Mouse (Mus musculus): ENCODE data around the gene Rps6ka1. TPM values are rescaled to one million over a fixed set of nuclear protein-coding genes. Genes with fewer than 3 reads are reported as not detected.

Gene Rps6ka1
- polyA plus RNA-seq, 1 experiment from 2014 or later = 44.5 TPM

- no peak for ATAC-seq (ENCODE audit: borderline replicate concordance, extremely low read depth, low FRiP score, low TSS enrichment)
- Histone ChIP-seq H3K9ac (no peak overlapping the region), H3K27ac (no peak overlapping the region), H3K27me3 (peaks cover 7% of the 10 kb centered on the region), H3K4me1 (peaks cover 18% of the 10 kb centered on the region), H3K36me3 (no peaks in the 10 kb centered on the region), H3K4me2 (no peak overlapping the region), H3K9me3 (no peaks in the 10 kb centered on the region), H3K4me3 (no peak overlapping the region)
- WGBS = 100% methylated on average over 1 of the region's 1 CpGs
Measured at GRCm38 (mm10) chr4:133830453-133830852, 57.1 kb downstream of the Rps6ka1 start.

GRCm38 (mm10) chr4:133829281-133830070, 58.1 kb downstream of the Rps6ka1 start:
- WGBS = 6% methylated on average over 10 of the region's 10 CpGs
- Histone ChIP-seq H3K9me3 (no peaks in the 10 kb centered on the region), H3K4me2 (peak overlapping the region; percentile 32; the same call in 1 of the 2 replicates), H3K27me3 (peaks cover 7% of the 10 kb centered on the region), H3K36me3 (no peaks in the 10 kb centered on the region), H3K4me1 (peaks cover 18% of the 10 kb centered on the region), H3K9ac (no peak overlapping the region), H3K27ac (no peak overlapping the region), H3K4me3 (no peak overlapping the region)
- ATAC-seq (ENCODE audit: borderline replicate concordance, extremely low read depth, low FRiP score, low TSS enrichment) = no peak

- peaks cover 18% of the 10 kb centered on the region for H3K4me1 ChIP-seq
- H3K36me3 ChIP-seq = no peaks in the 10 kb centered on the region
- no peak for ATAC-seq (ENCODE audit: borderline replicate concordance, extremely low read depth, low FRiP score, low TSS enrichment)
- H3K9ac ChIP-seq = 0 out of 2 replicates have a peak overlapping the region, but pooled peaks have one; percentile 5
- H3K9me3 ChIP-seq = no peaks in the 10 kb centered on the region
- no peak overlapping the region for H3K4me3 ChIP-seq
- peaks cover 7% of the 10 kb centered on the region for H3K27me3 ChIP-seq
- H3K4me2 ChIP-seq = peak overlapping the region; percentile 32
- WGBS = 25% methylated on average over 25 of the region's 25 CpGs
- H3K27ac ChIP-seq = peak overlapping the region; percentile 29; the same call in 1 of the 2 replicates
Measured at GRCm38 (mm10) chr4:133827887-133828794, 59.5 kb downstream of the Rps6ka1 start.

GRCm38 (mm10) chr4:133827354-133827753, 60.2 kb downstream of the Rps6ka1 start:
- Histone ChIP-seq H3K36me3 (no peaks in the 10 kb centered on the region), H3K9me3 (no peaks in the 10 kb centered on the region), H3K4me2 (no peak overlapping the region), H3K4me3 (no peak overlapping the region), H3K27me3 (peaks cover 7% of the 10 kb centered on the region), H3K4me1 (peaks cover 18% of the 10 kb centered on the region), H3K27ac (no peak overlapping the region), H3K9ac (no peak overlapping the region)
- 68% methylated on average over 6 of the region's 6 CpGs for WGBS
- no peak for ATAC-seq (ENCODE audit: borderline replicate concordance, extremely low read depth, low FRiP score, low TSS enrichment)

GRCm38 (mm10) chr4:133825731-133826130, 61.9 kb downstream of the Rps6ka1 start:
- H3K36me3 ChIP-seq = no peaks in the 10 kb centered on the region
- H3K9ac ChIP-seq = no peak overlapping the region
- 28% methylated on average over 3 of the region's 3 CpGs for WGBS
- peaks cover 7% of the 10 kb centered on the region for H3K27me3 ChIP-seq
- H3K27ac ChIP-seq = no peak overlapping the region
- peaks cover 18% of the 10 kb centered on the region for H3K4me1 ChIP-seq
- no peak overlapping the region for H3K4me3 ChIP-seq
- H3K4me2 ChIP-seq = no peak overlapping the region
- no peak for ATAC-seq (ENCODE audit: borderline replicate concordance, extremely low read depth, low FRiP score, low TSS enrichment)
- no peaks in the 10 kb centered on the region for H3K9me3 ChIP-seq

- Histone ChIP-seq H3K36me3 (no peaks in the 10 kb centered on the region), H3K9me3 (no peaks in the 10 kb centered on the region), H3K4me3 (no peak overlapping the region), H3K27ac (peak overlapping the region; percentile 31; the same call in 1 of the 2 replicates), H3K4me1 (peaks cover 10% of the 10 kb centered on the region), H3K9ac (no peak overlapping the region), H3K27me3 (no peaks in the 10 kb centered on the region), H3K4me2 (no peak overlapping the region)
- ATAC-seq (ENCODE audit: borderline replicate concordance, extremely low read depth, low FRiP score, low TSS enrichment) = no peak
- WGBS = 34% methylated on average over 9 of the region's 9 CpGs
Measured at GRCm38 (mm10) chr4:133820806-133821560, 66.6 kb downstream of the Rps6ka1 start.

GRCm38 (mm10) chr4:133820166-133820565, 67.4 kb downstream of the Rps6ka1 start:
- no peaks in the 10 kb centered on the region for H3K36me3 ChIP-seq
- ATAC-seq (ENCODE audit: borderline replicate concordance, extremely low read depth, low FRiP score, low TSS enrichment) = no peak
- H3K27ac ChIP-seq = no peak overlapping the region
- H3K4me2 ChIP-seq = no peak overlapping the region
- peaks cover 18% of the 10 kb centered on the region for H3K4me1 ChIP-seq
- no peaks in the 10 kb centered on the region for H3K9me3 ChIP-seq
- 28% methylated on average over 4 of the region's 4 CpGs for WGBS
- H3K9ac ChIP-seq = no peak overlapping the region
- no peaks in the 10 kb centered on the region for H3K27me3 ChIP-seq
- no peak overlapping the region for H3K4me3 ChIP-seq

GRCm38 (mm10) chr4:133817356-133817755, 70.2 kb downstream of the Rps6ka1 start:
- Histone ChIP-seq H3K4me3 (no peak overlapping the region), H3K4me2 (no peak overlapping the region), H3K36me3 (no peaks in the 10 kb centered on the region), H3K4me1 (peaks cover 24% of the 10 kb centered on the region), H3K27me3 (no peaks in the 10 kb centered on the region), H3K27ac (no peak overlapping the region), H3K9me3 (no peaks in the 10 kb centered on the region), H3K9ac (no peak overlapping the region)
- no peak for ATAC-seq (ENCODE audit: borderline replicate concordance, extremely low read depth, low FRiP score, low TSS enrichment)
- 92% methylated on average over 5 of the region's 5 CpGs for WGBS

GRCm38 (mm10) chr4:133816504-133816875, 71.1 kb downstream of the Rps6ka1 start:
- no peak overlapping the region for H3K9ac ChIP-seq
- WGBS = 12% methylated on average over 7 of the region's 7 CpGs
- H3K4me1 ChIP-seq = peaks cover 24% of the 10 kb centered on the region
- H3K27me3 ChIP-seq = no peaks in the 10 kb centered on the region
- peak overlapping the region; percentile 20 for H3K4me3 ChIP-seq
- H3K36me3 ChIP-seq = no peaks in the 10 kb centered on the region
- H3K9me3 ChIP-seq = no peaks in the 10 kb centered on the region
- H3K27ac ChIP-seq = peak overlapping the region; percentile 100
- H3K4me2 ChIP-seq = peak overlapping the region; percentile 66
- ATAC-seq (ENCODE audit: borderline replicate concordance, extremely low read depth, low FRiP score, low TSS enrichment) = no peak

GRCm38 (mm10) chr4:133815635-133816503, 71.7 kb downstream of the Rps6ka1 start:
- Histone ChIP-seq H3K4me3 (peak overlapping the region; percentile 20), H3K9me3 (no peaks in the 10 kb centered on the region), H3K4me1 (peaks cover 24% of the 10 kb centered on the region), H3K27me3 (no peaks in the 10 kb centered on the region), H3K9ac (no peak overlapping the region), H3K36me3 (no peaks in the 10 kb centered on the region), H3K27ac (peak overlapping the region; percentile 100), H3K4me2 (peak overlapping the region; percentile 66)
- WGBS = 16% methylated on average over 16 of the region's 16 CpGs
- ATAC-seq (ENCODE audit: borderline replicate concordance, extremely low read depth, low FRiP score, low TSS enrichment) = no peak
